Comparison of ENCODE assay signal across 8 mouse cellular contexts in the genomic region with DNA sequence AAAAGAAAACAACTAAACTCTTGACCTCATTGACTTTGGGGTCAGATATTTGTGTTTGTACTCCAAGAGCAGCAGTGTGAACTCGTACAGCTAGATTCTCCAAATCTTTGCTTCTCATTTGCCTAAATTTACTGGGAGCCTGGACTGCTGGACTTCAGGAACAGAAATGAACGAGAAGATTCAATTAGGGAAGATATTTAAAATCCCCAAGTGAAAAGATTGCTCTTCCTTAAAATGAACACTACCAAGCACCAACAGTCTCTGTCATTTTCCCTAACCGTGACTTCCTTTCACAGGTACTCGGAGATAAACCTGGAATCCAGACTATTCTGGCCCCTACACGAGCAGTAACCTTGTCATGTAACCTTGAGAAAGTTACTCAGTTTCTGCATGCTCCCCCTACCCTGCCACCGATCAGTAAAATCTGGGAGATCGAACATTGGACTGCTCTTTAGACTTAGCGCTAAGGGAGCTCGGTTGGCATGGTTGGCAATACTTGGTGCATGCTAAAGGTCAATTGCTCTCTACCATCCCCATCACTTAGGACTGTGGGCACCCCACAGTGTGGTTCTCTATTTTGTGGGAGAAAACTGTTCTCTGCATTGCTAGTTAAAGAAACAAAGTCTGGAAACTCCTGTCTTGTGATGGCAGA. TPM values are rescaled to one million over a fixed set of nuclear protein-coding genes. Genes with fewer than 3 reads are reported as not detected.
A peak's percentile ranks its signal among the peaks of the same experiment; 100 is the strongest.
DNase-seq lines count a peak whose midpoint lies in the region; ATAC-seq and TF ChIP-seq lines count a peak whose summit lies in the region.

No protein-coding gene starts in this region.

- no peak for ATAC-seq in neural tube, embryonic 14.5 days (ENCODE audit: low read depth)

- H3K4me2 ChIP-seq in CH12.LX (ENCODE audit: insufficient read depth, low read depth, poor library complexity, severe bottlenecking): peak overlapping the region; percentile 80
- peak overlapping the region; percentile 76 for H3K4me2 ChIP-seq in neural tube, embryonic 14.5 days (ENCODE audit: low read depth, low read length)

- DNase-seq in embryo, embryonic 11 days: peak; percentile 7
- no peak for DNase-seq in embryo, embryonic 10.5 days (ENCODE audit: low spot score)
- no peak for DNase-seq in CH12.LX (ENCODE audit: extremely low read depth)
- no peak for DNase-seq in forebrain, embryonic 10.5 days (ENCODE audit: extremely low spot score, low spot score)
- DNase-seq in kidney, postnatal 36 days: peak; percentile 14 to 31
- no peak for DNase-seq in ovary, postnatal 14 days (ENCODE audit: low spot score)
- no peak for DNase-seq in right cerebral cortex, adult 18-20 months

- no peak for TF ChIP-seq CTCF in CH12.LX (conservative IDR thresholded peaks at IDR 0.05 in 1 of 2, IDR thresholded peaks at IDR 0.05 in 1 of 2; ENCODE audit: low read depth in 2 of 2, low read length in 2 of 2)

- dilution Hi-C loops in CH12.LX (cut with MboI; ENCODE audit: extremely low pct_ligation_motif_present, extremely low pct_unique_long_range_greater_than_20kb, low sequenced_read_pairs): no loop called here

- no peak for TF ChIP-seq RAD21 in CH12.LX (IDR thresholded peaks at IDR 0.05; ENCODE audit: low read depth, low read length)

- H3K27ac ChIP-seq in CH12.LX (ENCODE audit: insufficient read depth, low read depth): no peak overlapping the region
- H3K27ac ChIP-seq in forebrain, embryonic 10.5 days: peak overlapping the region; percentile 92
- no peak overlapping the region for H3K27ac ChIP-seq in neural tube, embryonic 14.5 days (ENCODE audit: low read depth, low read length)

- TF ChIP-seq EP300 in CH12.LX (IDR thresholded peaks at IDR 0.05; ENCODE audit: low read length): no peak

- peak overlapping the region; percentile 52 to 76 (median 70) for H3K4me3 ChIP-seq in CH12.LX (replicated peaks in 1 of 3; ENCODE audit: low read depth in 2 of 3, low read length in 2 of 3, poor library complexity in 1 of 3)
- H3K4me3 ChIP-seq in forebrain, embryonic 10.5 days: peak overlapping the region; percentile 87
- peak overlapping the region; percentile 94 for H3K4me3 ChIP-seq in neural tube, embryonic 14.5 days (ENCODE audit: low read depth, low read length)

- H3K79me2 ChIP-seq in CH12.LX (replicated peaks; ENCODE audit: control insufficient read depth, extremely low read depth, insufficient read depth, poor library complexity, severe bottlenecking): no peaks in the 10 kb centered on the region

- peaks cover 0 to 13% of the 10 kb centered on the region in 2 experiments; a peak in 2 of 4 replicates for H3K4me1 ChIP-seq in CH12.LX (ENCODE audit: control insufficient read depth in 1 of 2, insufficient read depth in 2 of 2)
- peaks cover 32% of the 10 kb centered on the region for H3K4me1 ChIP-seq in forebrain, embryonic 10.5 days
- H3K4me1 ChIP-seq in neural tube, embryonic 14.5 days (ENCODE audit: control insufficient read depth, insufficient read depth, low read length): peaks cover 15% of the 10 kb centered on the region

- H3K9me3 ChIP-seq in CH12.LX (replicated peaks; ENCODE audit: low read length): no peaks in the 10 kb centered on the region
- no peaks in the 10 kb centered on the region for H3K9me3 ChIP-seq in forebrain, embryonic 10.5 days
- H3K9me3 ChIP-seq in neural tube, embryonic 14.5 days (ENCODE audit: control insufficient read depth, low read length): no peaks in the 10 kb centered on the region

- no peak for TF ChIP-seq POLR2A in CH12.LX (IDR thresholded peaks at IDR 0.05; ENCODE audit: low read depth, low read length)

- peak overlapping the region; percentile 69 for H3K9ac ChIP-seq in CH12.LX (ENCODE audit: insufficient read depth, low read depth)
- peak overlapping the region; percentile 78; the same call in 1 of the 2 replicates for H3K9ac ChIP-seq in neural tube, embryonic 14.5 days (replicated peaks; ENCODE audit: low read depth, low read length)

- 34% methylated on average over 9 of the region's 9 CpGs for WGBS in forebrain, embryonic 10.5 days
- 39% methylated on average over 9 of the region's 9 CpGs for WGBS in neural tube, embryonic 14.5 days

- H3K36me3 ChIP-seq in CH12.LX (replicated peaks in 1 of 2; ENCODE audit: control insufficient read depth in 1 of 2, insufficient read depth in 1 of 2, low read length in 1 of 2): no peaks in the 10 kb centered on the region
- H3K36me3 ChIP-seq in forebrain, embryonic 10.5 days (replicated peaks): peaks cover 2% of the 10 kb centered on the region; the same call in 1 of the 2 replicates
- no peaks in the 10 kb centered on the region for H3K36me3 ChIP-seq in neural tube, embryonic 14.5 days (ENCODE audit: control insufficient read depth, insufficient read depth, low read length)

- in situ Hi-C loops in CH12.LX (cut with MboI; ENCODE audit: low pct_ligation_motif_present, low pct_unique_long_range_greater_than_20kb, low sequenced_read_pairs): no loop called here

- H3K27me3 ChIP-seq in CH12.LX (replicated peaks): peaks cover 14% of the 10 kb centered on the region
- H3K27me3 ChIP-seq in forebrain, embryonic 10.5 days (ENCODE audit: poor library complexity, severe bottlenecking): no peaks in the 10 kb centered on the region
- no peaks in the 10 kb centered on the region for H3K27me3 ChIP-seq in neural tube, embryonic 14.5 days (ENCODE audit: control insufficient read depth, insufficient read depth, low read length)

TF ChIP-seq in CH12.LX, 34 proteins besides CTCF, POLR2A, EP300 and RAD21:
- no peak for TF ChIP-seq POLR2AphosphoS2 (IDR thresholded peaks at IDR 0.05; ENCODE audit: low read depth, low read length)
- no peak for TF ChIP-seq USF2 (conservative IDR thresholded peaks at IDR 0.05; ENCODE audit: low read depth, low read length)
- no peak for TF ChIP-seq SIN3A (IDR thresholded peaks at IDR 0.05; ENCODE audit: low read length)
- TF ChIP-seq TBP (conservative IDR thresholded peaks at IDR 0.05; ENCODE audit: low read depth, low read length): no peak
- TF ChIP-seq MAFK (IDR thresholded peaks at IDR 0.05; ENCODE audit: insufficient replicate concordance, low read length): no peak
- TF ChIP-seq JUN (IDR thresholded peaks at IDR 0.05; ENCODE audit: insufficient read depth, low read depth, low read length): no peak
- no peak for TF ChIP-seq E2F4 (IDR thresholded peaks at IDR 0.05; ENCODE audit: insufficient replicate concordance, low read depth, low read length)

RNA-seq across cellular contexts. Expression of gene Ccnyl1, which starts 0.6 kb away (rescaled TPM):
- total RNA-seq in CH12.LX (2012; rRNA removed) (2.8 and 3.4 TPM in 2 replicates), CH12.LX (2014; rRNA removed) (5.3 and 5.6 TPM in 2 replicates)
- polyA plus RNA-seq in CH12.LX (2012; ENCODE audit: insufficient read length, low read depth): 7.8 and 9.0 TPM in 2 replicates
- polyA plus RNA-seq in forebrain, embryonic 10.5 days (2016; fragmentation: Nextera tagmentation; extraction: Ambion mirVana): 7.0 and 7.1 TPM in 2 replicates
- 6.4 and 6.9 TPM in 2 replicates for polyA plus RNA-seq in neural tube, embryonic 14.5 days (2014; fragmentation: Nextera tagmentation; extraction: Ambion mirVana)

RNA-seq across cellular contexts. Expression of gene Fzd5, which starts 47.9 kb away (rescaled TPM):
- 0.84 and 1.1 TPM in 2 replicates for total RNA-seq in CH12.LX (2012; rRNA removed)
- 0.23 and 0.40 TPM in 2 replicates for total RNA-seq in CH12.LX (2014; rRNA removed)
- 0.31 and 0.47 TPM in 2 replicates for polyA plus RNA-seq in CH12.LX (2012; ENCODE audit: insufficient read length, low read depth)
- 1.4 and 2.3 TPM in 2 replicates for polyA plus RNA-seq in forebrain, embryonic 10.5 days (2016; fragmentation: Nextera tagmentation; extraction: Ambion mirVana)
- polyA plus RNA-seq in neural tube, embryonic 14.5 days (2014; fragmentation: Nextera tagmentation; extraction: Ambion mirVana): 0.08 and 0.13 TPM in 2 replicates

Comparison
In these comparisons a context has a peak if more than half of its experiments do, and no peak if none do; other contexts are left out.
1. DNase-seq: peak in embryo, embryonic 11 days (single experiment) and kidney, postnatal 36 days (2 of 2); none in embryo, embryonic 10.5 days (single experiment), CH12.LX (single experiment), forebrain, embryonic 10.5 days (single experiment), ovary, postnatal 14 days (single experiment) and right cerebral cortex, adult 18-20 months (single experiment).
2. Peak in every context shown above with its lines, with median percentiles within 50 percentile points of each other: H3K4me3 ChIP-seq.